Mouse (Mus musculus): ENCODE measurements at regions not wholly inside any gene's neighbourhood (a gene's known extent, or its start where the extent isn't known, plus 50 kb on each side); places are given as distances from the start of the nearest gene placed in this dataset.

GRCm38 (mm10) chr13:44615696-44616095, 113.6 kb upstream of the Jarid2 start:
- TF ChIP-seq CTCF (IDR thresholded peaks at IDR 0.05; ENCODE audit: extremely low read depth, insufficient read length, insufficient replicate concordance, low read depth, low read length) (no peak), POLR2A (IDR thresholded peaks at IDR 0.05; ENCODE audit: low read depth, low read length) (no peak)

Measured in small intestine, adult 2 months (tissue).